Mouse (Mus musculus): ENCODE results near the gene Ambn.
A peak's percentile ranks its signal among the peaks of the same experiment; 100 is the strongest.
"Not testable (repeated sequence)": the region's sequence is repeated elsewhere in the genome, so short reads cannot be mapped to it uniquely, and the experiment has no call there.

Gene Ambn

GRCm38 (mm10) chr5:88455691-88456090, at the start of gene Ambn:
TSS of gene Ambn (plus strand) at chr5:88455991.
- no peak for DNase-seq (ENCODE audit: low read depth, low spot score)

GRCm38 (mm10) chr5:88420319-88421065, 35.3 kb upstream of the Ambn start:
- DNase-seq (ENCODE audit: low read depth, low spot score) = no peak

GRCm38 (mm10) chr5:88424892-88425291, 30.9 kb upstream of the Ambn start:
- DNase-seq (ENCODE audit: low read depth, low spot score) = not testable (repeated sequence)

- no peak for DNase-seq (ENCODE audit: low read depth, low spot score)
Measured at GRCm38 (mm10) chr5:88426753-88427152, 29.0 kb upstream of the Ambn start.

GRCm38 (mm10) chr5:88467471-88467870, 11.7 kb downstream of the Ambn start:
- DNase-seq (ENCODE audit: low read depth, low spot score) = no peak

GRCm38 (mm10) chr5:88468807-88469704, 13.3 kb downstream of the Ambn start:
- DNase-seq (ENCODE audit: low read depth, low spot score) = no peak

GRCm38 (mm10) chr5:88487675-88488074, 31.9 kb downstream of the Ambn start, which contains the start of gene Enam:
TSS of gene Enam (plus strand) at chr5:88487975.
- no peak for DNase-seq (ENCODE audit: low read depth, low spot score)

- no peak for DNase-seq (ENCODE audit: low read depth, low spot score)
Measured at GRCm38 (mm10) chr5:88489004-88489403, 33.2 kb downstream of the Ambn start.

GRCm38 (mm10) chr5:88491111-88491510, 35.3 kb downstream of the Ambn start:
- DNase-seq (ENCODE audit: low read depth, low spot score) = no peak

- peak; percentile 4 for DNase-seq (ENCODE audit: low read depth, low spot score)
Measured at GRCm38 (mm10) chr5:88499781-88500180, 44.0 kb downstream of the Ambn start.

GRCm38 (mm10) chr5:88508555-88508954, 52.8 kb downstream of the Ambn start:
- no peak for DNase-seq (ENCODE audit: low read depth, low spot score)

GRCm38 (mm10) chr5:88508990-88509389, 53.2 kb downstream of the Ambn start:
- DNase-seq (ENCODE audit: low read depth, low spot score) = no peak
